Mouse (Mus musculus) T-helper 17 cell (primary cell): ENCODE measurements at regions not wholly inside any gene's neighbourhood (a gene's known extent, or its start where the extent isn't known, plus 50 kb on each side); places are given as distances from the start of the nearest gene placed in this dataset.
"Not testable (repeated sequence)": the region's sequence is repeated elsewhere in the genome, so short reads cannot be mapped to it uniquely, and the experiment has no call there.

Source experiments
- in situ Hi-C, 2 experiments: fragments of 300-600 bp; cut with MboI, MseI; formaldehyde crosslinking; loops; 1 replicate in 1 of 2; 2 replicates in 1 of 2; pipeline ENCODE4 v1.15.1; 2025; ENCODE audit warnings: high pct_unique_total_duplicates in 2 of 2

DNA sequence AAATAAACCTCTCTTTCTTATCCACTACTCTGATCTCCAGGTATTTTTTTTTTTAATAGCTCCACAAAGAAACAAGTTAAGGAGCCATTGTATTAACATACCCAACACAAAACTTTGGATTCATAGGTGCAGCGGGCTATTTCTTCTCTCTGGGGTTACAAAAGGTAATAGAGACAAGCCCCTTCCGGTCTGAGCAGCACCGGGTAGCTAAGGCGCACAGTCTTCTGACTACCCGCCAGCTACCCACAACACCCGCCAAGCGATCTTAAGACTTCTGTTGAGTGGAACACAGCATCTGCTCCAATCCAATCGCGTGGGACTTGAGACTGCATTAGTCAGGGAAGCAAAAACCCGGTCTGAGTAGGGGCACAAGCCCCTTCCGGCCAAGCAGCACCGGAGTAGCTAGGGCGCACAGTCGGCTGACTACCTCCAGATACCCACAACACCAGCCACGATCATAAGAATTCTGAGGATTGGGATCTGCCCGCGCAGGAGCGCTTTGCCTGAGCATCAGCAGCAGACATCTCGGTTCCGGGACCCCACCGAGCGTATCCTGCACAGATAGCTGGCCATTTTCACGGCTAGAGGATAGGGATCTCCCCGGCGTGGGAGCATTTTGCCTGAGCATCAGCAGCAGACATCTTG, 2463.9 kb downstream of the Gm37988 start:
- in situ Hi-C loops = loop anchor here in 1 of 2 experiments (25.0 kb wide), 1 partner anchor 1634 kb away; no protein-coding TSS in a partner anchor

DNA sequence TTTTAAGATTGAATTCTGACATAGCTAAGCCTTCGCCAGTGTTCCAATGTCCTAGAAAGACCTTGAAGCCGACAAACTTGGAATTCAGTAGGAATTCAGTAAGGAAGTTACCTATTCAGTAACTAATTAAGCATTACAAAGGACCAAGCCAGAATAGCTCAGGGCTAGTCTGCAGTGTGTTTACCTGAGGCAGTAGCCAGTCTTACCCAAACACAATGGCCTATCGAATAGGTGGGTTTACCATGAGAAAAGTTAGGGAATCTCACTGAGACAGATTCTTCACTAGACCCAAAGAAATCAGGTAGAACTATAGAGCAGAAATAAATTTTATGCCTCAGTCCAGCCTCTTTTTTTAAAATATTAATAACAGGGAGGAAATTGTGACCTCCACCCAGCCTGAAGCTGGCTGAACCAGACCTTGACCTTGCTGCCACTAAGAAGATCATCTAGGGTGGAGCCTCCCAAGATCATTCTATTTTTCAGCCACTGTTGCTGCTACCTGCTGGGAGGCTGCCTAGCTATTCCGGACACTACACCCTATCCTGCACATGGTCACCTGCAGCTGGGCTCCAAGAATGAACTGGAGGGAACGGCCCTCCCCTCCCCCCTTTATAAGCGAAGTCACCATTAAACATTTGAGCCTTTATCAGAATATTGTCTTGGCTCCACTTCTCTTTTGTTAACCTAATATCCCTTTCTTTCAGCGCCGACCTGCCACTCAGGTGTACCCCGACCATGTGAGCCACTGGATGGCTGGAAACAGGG, 2491.4 kb downstream of the Gm37988 start:
- in situ Hi-C loops = loop anchor here in 1 of 2 experiments (10.0 kb wide), 1 partner anchor 1884 kb away; no protein-coding TSS in a partner anchor

DNA sequence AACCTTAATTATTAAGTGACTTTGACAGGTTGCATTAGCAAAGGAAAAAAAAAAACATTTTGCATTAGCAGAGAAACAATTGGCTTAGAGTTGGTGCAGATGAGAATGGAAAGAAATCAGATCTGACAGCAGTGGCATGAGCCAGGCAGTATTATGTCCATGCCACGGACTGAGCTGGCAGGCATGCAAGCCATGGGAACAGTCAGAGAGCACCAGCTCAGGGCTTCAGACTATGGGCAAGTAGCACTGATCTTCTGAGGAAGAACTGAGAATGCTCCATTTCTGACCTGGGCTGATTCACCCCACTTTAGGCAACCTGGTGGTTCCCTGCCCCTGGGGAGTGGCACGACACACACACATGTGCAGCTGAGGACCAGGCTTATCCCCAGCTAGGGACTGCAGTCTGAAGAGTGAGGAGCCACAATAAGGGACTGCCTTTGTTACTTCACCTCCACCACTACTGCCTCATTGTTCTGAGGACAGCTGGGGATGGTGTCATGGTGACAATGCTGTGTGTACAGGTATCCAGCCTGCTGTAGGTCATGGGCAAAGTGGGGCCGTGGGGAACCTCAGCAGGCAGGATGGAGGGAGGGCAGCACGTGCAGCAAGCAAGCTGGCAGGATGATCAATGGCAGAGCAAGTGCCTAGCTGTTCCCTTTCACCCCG, 2501.4 kb downstream of the Gm37988 start:
- in situ Hi-C loops = loop anchor here in 1 of 2 experiments (5.0 kb wide), 1 partner anchor 48 kb away; no protein-coding TSS in a partner anchor

DNA sequence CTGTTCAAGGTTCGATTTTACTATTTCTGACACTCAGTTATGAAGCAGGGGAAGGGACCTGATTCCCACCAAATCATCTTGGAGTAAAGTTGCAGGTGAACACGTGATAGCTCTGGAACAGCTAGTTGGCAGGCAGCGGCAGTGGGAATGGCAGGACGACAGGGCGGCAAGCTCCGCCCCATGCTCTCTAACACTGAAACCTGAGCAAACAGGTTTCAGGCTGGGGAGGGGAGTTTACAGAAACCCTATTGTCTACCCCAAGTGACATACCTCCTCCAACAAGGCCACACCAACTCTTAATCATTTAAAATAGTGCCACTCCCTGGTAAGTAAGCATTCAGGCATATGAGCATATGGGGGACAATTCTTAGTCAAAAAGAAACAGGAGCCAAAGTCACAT, 2504.7 kb downstream of the Gm37988 start:
- in situ Hi-C loops = not testable (repeated sequence)

DNA sequence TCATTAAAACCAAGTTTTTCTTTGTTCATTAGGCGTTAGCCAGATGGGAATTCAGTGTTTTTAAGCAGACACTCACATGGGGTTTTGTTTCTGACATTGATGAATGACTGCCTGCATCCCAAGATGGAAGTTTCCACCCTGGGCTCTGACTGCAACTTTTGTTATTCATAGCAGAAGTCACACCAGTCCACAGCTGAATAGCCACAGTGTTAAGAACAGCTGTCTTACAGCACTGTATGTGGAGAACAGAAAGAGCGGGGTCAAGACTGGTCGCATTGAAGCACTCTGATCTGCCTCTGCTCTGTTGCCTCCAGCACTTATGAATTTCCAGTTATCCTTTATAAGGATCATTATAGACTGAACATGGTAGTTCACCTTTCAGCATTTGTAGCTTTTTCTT, 2505.8 kb downstream of the Gm37988 start:
- in situ Hi-C loops = no loop called here

DNA sequence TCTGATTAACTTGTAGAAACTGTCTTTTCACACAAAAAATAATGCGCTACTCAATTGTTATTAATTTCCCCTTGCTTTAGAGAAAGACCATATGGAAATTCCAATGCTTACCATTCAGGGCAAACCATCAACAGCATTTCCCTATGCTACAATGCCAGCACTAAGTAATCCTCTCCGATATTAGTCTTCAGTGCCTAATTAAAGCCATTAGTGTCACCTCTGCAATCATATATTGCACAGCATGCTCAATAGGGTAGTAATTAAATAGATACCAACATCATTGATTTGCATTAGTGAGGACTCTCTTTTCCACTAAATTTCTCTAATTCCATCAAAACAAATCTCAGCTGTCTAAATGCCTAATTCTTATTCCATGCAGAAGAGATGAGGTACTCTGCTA, 2511.2 kb downstream of the Gm37988 start:
- in situ Hi-C loops = no loop called here

DNA sequence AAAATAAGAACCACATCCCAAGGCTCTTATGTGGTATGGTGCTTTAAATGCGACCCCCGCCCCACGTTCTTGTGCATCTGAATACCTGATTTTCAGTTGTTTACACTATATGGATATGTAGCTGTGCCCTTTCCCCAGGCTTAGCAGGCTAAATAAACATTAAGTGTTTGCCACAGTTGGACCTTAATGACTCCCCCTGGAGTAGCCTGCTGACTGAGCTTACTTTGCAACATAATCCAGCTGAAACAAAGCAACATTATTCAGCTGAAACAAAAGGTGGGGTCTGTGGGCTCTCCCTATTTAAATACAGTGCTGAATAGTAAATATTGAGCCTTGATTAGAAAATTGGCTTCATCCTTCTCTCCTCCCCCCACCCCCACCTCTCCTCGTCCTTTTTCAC, 2511.6 kb downstream of the Gm37988 start:
- in situ Hi-C loops = no loop called here
